Mouse (Mus musculus): ENCODE results near the gene Trp53.
"Not testable (repeated sequence)": the region's sequence is repeated elsewhere in the genome, so short reads cannot be mapped to it uniquely, and the experiment has no call there.

Trp53 gene

DNA sequence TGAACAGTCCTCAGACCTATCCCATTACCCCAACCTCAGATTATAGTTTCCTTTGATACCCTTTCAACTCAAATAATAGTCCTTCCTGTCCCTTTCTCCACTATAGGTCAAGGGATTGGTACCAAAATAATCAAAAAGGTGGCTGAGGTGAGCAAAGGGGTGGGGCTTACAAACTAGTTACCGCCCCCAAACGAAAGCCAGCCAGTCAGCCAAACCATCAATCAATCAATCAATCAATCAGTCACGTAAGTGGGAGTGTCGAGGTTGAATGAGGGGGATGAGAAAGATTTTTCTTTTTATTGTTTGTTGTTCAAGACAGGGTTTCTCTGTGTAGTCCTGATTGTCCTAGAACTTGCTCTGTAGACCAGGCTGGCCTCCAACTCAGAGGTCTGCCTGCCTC, 42.8 kb downstream of the Trp53 start:
- in situ Hi-C loops (cut with MboI, MseI): no loop called here

DNA sequence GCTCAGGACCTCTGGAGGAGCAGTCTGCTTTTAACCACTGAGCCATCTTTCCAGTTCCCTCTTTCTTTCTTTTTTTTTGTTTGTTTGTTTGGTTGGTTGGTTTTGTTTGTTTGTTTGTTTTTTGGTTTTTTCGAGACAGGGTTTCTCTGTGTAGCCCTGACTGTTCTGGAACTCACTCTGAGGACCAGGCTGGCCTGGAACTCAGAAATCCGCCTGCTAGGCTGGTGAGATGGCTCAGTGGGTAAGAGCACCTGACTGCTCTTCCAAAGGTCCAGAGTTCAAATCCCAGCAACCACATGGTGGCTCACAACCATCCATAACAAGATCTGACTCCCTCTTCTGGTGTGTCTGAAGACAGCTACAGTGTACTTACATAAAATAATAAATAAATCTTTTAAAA, 44.2 kb downstream of the Trp53 start:
- in situ Hi-C loops (cut with MboI, MseI): not testable (repeated sequence)

DNA sequence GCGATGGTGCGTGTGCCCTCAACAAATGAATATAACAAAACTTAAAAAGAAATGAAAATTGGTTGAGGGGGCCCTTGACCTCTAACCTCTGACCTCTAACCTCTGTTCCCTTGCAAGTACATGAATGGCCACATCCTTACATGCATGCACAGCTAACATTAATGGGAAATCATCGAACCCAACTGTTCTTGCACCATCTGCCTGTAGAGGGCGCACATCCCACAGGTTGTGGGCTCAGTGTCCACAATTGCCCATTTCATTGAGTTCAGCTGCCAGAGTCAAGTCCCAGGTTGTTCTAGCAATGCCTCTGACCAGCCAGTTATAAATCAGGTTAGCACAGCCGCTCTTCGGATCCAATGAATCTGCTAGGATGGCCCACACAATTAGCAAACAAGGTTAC, 48.1 kb downstream of the Trp53 start:
- in situ Hi-C loops (cut with MboI, MseI): no loop called here

DNA sequence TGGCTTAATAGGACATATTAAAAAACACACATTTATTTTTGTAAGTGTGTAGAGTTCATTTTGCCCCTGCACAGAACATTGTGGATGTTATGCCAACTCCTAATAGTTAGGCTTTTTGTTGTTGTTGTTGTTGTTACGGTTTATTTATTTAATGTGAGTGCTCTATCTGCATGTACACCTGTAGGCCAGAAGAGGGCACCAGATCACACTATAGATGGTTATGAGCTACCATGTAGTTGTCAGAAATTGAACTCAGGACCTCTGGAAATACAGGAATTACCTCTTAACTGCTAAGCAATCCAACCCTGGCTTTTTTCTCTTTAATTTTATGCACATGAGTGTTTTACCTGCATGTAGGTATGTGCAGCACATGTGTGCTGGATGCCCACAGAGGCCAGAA, 49.6 kb downstream of the Trp53 start:
- in situ Hi-C loops (cut with MboI, MseI): no loop called here

DNA sequence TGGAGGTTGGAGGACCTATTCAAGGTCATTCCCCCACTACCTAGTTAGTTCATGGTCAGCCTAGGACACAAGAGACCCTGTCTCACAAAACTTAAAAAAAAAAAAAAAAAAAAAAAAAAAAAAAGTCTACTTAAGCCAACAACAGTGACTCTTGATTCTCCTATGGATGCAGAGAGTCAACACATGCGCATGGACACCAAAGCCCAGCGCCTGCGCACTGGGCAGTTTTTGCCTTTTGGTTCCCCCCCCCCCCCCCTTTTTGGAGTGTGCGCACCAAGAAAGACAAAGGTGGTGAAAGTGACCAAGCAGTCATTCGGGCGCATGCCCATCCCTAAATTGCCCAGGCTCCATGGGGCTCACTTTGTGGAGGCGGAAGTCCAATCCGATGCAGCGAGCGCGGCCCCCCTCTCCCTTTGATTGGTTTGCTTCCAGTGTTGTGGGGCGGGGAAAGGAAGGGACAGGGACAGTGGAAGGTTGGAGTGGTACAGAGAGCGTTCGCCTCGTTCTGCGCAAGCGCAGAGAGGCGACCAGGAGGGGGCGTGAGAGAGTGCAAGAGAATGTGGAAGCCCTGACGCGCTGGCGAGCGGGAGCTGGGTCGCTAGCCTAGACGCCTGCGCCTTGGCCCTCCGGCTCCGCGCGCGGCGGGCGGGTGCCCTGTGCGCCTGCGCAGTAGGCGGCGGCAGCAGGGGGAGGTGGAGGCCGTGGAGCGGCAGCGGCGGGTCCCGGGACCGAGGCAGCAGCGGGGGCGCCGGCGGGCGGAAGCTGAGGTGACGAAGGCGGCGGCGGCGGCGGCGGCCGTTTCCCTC, 52.3 kb downstream of the Trp53 start, which contains the start of gene Fxr2:
TSS of gene Fxr2 (plus strand) at position 707 of the 806 bp plus-strand sequence.
- in situ Hi-C loops (cut with MboI, MseI): no loop called here

DNA sequence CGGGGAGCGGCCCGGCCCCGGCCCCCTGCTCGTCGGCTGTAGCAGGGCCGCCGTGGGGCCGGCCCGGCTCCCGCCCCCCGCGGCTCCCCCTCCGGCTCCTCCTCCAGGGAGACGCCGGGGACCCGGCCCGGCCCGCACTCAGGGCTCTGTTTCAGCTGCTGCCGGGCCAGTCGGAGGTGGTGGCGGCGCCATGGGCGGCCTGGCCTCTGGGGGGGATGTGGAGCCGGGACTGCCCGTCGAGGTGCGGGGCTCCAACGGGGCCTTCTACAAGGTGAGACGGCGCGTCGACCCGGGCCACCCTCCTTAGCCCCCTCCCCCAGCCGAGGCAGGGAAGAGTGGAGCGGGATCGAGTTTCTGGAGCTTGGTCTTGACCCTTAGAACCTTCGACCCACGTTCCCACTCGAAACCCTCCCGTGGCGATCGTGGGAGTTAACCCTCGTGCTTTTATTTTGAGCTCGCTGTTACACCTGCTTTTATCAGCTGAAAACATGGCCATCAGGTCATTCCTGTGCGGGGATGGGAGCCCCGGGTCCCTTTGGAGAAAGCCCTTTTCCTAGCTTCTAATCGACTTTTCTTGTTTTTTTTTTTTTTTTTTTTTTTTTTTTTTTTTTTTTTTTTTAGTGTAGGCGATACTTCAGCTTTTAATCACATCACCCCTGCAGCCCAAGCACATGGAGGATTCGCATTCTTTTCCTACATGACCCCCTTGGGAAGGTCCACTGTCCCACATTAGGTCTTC, 53.1 kb downstream of the Trp53 start:
- in situ Hi-C loops (cut with MboI, MseI): no loop called here

DNA sequence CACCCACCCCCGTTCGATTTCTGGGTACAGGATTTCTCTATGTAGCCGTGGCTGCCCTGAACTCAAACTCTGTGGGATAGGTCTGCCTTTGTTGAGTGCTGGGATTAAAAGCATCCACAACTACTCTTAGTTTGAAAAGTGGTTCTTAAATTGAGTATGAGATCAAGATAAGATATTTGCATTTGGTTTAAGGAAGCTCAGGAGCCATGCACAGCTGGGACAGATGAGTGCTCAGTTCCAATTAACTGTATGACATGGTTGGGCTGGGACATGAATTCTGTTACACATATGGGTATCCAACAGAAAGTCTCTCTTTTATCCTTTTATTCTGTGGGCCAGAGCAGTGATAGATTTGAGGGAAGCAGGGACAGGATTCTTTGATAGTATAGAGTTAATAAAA, 55.3 kb downstream of the Trp53 start:
- in situ Hi-C loops (cut with MboI, MseI): no loop called here

Measured in T-helper 2 cell (primary cell).